Mouse (Mus musculus) brain, embryonic 14.5 days (tissue): ENCODE measurements around the gene Vwce.

Source experiments
- CTCF ChIP-seq: fragments of 200-500 bp; IDR thresholded peaks from 2 replicates; pipeline ENCODE4 v1.5.1; 2012; ENCODE audit warnings: inconsistent platforms, mild to moderate bottlenecking, moderate library complexity, borderline replicate concordance; ENCODE audit not compliant: insufficient read depth, insufficient read length; ENCODE audit errors: extremely low read depth
- POLR2A ChIP-seq: fragments of 200-500 bp; IDR thresholded peaks from 2 replicates; pipeline ENCODE4 v1.6.1; 2012; ENCODE audit warnings: mild to moderate bottlenecking, inconsistent platforms, borderline replicate concordance; ENCODE audit not compliant: poor library complexity, insufficient read depth, insufficient read length, severe bottlenecking; ENCODE audit errors: extremely low read depth

DNA sequence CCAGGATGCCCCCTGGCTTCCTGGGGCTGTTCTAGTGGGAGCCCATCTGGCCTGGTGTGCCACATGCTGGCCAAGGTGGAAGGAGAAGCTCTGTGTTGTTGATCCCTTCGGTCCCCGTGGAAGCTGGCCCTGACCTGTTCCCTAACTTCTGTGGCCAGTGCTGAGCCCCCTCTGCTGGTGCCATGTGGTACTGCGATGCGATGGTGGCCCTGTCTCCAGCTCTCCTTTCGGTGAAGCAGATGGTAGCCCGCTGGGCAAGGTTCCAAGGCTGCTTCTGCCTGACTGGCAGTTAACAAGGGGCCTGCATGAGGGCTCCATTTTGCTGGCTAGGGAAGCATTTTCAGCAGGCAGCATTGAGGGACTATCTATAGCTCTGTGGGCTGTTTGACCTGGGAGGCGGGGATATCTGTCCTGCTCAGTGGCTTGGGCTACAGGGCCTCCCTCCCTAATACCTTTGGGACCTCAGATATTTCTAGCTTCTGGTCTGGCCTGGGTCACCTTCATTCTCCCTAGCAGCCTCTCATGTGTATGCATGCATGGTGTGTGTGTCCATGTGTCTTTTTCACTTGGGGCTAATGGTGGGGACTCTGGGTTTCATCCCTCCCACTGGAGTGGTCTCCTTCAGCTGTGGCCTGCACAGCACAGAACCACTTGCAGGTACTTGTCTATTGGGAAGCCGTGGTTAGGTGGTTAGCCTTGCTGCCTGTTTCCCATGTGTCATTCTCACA lies 75.5 kb downstream of the Vwce start:
- TF ChIP-seq POLR2A (no peak), CTCF (peak; percentile 99)
